Mouse (Mus musculus) ovary, adult 2 months (tissue): Measurements from ENCODE around the gene Cish. TPM values are rescaled to one million over a fixed set of nuclear protein-coding genes. Genes with fewer than 3 reads are reported as not detected.

Experiments used
- polyA plus RNA-seq: library from polyadenylated mRNA; depleted of rRNA; stranded (reverse); fragments of >200 nt; gene quantifications from 2 replicates; pipeline ENCODE4 v1.2.3, GENCODE M21; 2012; rRNA removed

Cish gene
- 36.8 and 37.0 TPM in 2 replicates for polyA plus RNA-seq

DNA sequence AAGGTAGTCTGAATTCAATTTTAAA lies at the start of gene Cish:
Cish (plus strand) TSS at position 11 of the 25 bp plus-strand sequence.

GRCm38 (mm10) chr9:107289211-107290076 lies 6.4 kb upstream of the Cish start, which contains the start of gene Mapkapk3:
TSS of gene Mapkapk3 (minus strand) at chr9:107289877.

DNA sequence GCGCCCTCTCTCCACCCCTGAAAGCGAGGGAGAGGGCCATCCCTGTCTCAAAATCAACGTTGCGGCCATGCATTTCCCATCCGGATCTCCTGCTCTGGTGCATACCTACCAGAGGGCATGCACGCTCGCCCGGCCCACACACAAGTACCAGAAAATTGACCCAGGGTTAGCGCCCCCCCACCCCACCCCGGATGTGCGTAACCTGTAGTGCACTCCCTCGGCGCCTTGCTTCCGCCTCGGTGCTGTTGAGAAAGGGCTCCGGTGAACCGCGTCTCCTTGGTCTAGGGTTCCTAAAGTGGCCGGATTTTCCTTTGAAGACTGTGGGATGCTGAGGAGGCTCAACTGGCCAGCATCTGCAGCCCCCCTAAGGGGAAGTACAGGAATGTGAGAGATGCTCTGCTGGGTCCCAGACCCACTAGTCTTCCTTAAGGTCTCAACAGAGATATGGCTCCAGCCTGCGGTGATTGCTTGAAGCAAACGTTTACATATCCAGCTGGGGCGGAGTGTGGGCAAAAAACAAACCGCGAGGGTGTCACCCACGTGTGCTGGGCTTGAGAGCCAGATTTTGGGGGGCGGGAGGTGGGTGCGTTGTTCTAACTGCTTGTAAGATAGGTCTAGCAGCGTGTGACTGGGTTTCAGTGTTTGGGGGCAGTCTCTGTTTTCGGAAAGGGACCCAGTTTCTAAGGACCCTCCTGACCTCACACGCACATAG lies 42.5 kb downstream of the Cish start, which contains the start of gene Hemk1:
Hemk1 (minus strand) TSS at position 179 of the 712 bp plus-strand sequence.

DNA sequence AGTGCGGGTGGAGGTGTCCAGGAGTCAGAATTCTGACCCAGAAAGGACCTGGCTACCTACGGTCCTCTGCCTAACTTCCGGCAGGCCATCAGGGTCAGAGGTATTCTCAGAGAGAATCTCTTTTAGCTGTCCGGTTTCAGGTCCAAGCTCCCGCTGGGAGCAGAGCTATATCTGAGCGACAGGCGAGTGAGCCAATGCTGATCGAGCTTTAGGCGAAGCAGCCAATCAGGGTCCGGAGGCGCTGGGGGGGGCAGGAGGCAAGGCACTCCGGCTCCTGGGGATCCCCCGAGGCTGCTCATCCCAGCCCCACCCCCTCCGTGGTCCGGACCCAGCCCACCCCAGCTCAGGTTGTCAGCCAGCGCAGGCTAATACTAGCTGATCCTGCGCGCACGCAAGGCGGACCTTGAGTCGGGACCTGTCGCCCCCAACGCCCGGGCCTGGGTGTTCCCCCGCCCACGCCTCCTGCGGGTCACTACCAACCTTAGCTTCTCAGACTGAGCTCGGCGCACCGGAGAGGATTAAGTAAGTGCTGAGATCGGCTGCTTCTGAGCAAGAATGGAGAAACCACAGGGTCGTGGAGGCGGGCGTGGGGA lies 44.5 kb downstream of the Cish start, which contains the start of gene 6430571L13Rik:
6430571L13Rik (plus strand) TSS at position 336 of the 593 bp plus-strand sequence.

Other genes starting within 250 kb of the Cish start
- gene Dock3, start 64.1 kb upstream of the Cish start, polyA plus RNA-seq: 2.3 and 3.2 TPM in 2 replicates
- gene Mapkapk3, start 6.1 kb upstream of the Cish start, polyA plus RNA-seq: 40.0 and 42.2 TPM in 2 replicates
- 19.0 and 27.1 TPM in 2 replicates for gene Hemk1, start 42.3 kb downstream of the Cish start, polyA plus RNA-seq
- 0.86 and 1.1 TPM in 2 replicates for gene 6430571L13Rik, start 44.6 kb downstream of the Cish start, polyA plus RNA-seq
- gene Cacna2d2, start 103.6 kb downstream of the Cish start, polyA plus RNA-seq: 4.9 and 5.3 TPM in 2 replicates
- 86.5 and 92.7 TPM in 2 replicates for gene Tmem115, start 237.9 kb downstream of the Cish start, polyA plus RNA-seq
- gene Cyb561d2, start 246.2 kb downstream of the Cish start, polyA plus RNA-seq: 70.4 and 85.0 TPM in 2 replicates
- 31.6 and 40.4 TPM in 2 replicates for gene Nprl2, start 246.2 kb downstream of the Cish start, polyA plus RNA-seq